Mouse (Mus musculus): Measurements from ENCODE around the gene Ak4. TPM values are rescaled to one million over a fixed set of nuclear protein-coding genes. Genes with fewer than 3 reads are reported as not detected.
"Not testable (repeated sequence)": the region's sequence is repeated elsewhere in the genome, so short reads cannot be mapped to it uniquely, and the experiment has no call there.

The Ak4 gene
- total RNA-seq, 1 experiment: 48.1 TPM

DNA sequence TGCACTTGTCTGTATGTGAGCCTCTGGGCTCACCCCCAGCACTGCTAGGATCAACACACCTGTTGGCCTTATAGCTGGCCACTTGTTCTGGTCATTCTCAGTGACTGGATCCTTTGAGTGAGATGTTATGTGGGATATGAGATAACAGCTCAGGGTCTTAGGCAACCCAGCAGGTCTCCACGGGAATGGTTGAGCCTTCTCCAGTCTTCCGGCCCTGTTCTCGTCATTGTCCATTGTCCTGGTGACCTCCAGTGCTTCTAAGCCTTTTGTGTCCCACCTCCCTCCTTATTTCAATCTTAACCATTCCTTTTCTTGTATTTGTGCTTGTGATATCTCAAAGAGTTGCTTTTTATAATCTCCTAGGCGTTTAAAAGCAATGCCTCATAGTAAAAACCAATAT lies 26.6 kb downstream of the Ak4 start:
- H3K4me1 ChIP-seq (ENCODE audit: control insufficient read depth in 2 of 2, insufficient read depth in 2 of 2, low read length in 2 of 2, poor library complexity in 1 of 2): peaks cover 2 to 9% of the 10 kb centered on the region in 2 experiments; a peak in 2 of 4 replicates
- no peaks in the 10 kb centered on the region for H3K9me3 ChIP-seq (ENCODE audit: control insufficient read depth, insufficient read depth, low read depth, low read length)
- no peaks in the 10 kb centered on the region; the same call in 1 of the 2 replicates for H3K36me3 ChIP-seq (ENCODE audit: control insufficient read depth, insufficient read depth, low read length, poor library complexity, severe bottlenecking)
- TF ChIP-seq ZC3H11A (IDR thresholded peaks at IDR 0.05; ENCODE audit: borderline replicate concordance, low read depth, low read length) (no peak), HCFC1 (IDR thresholded peaks at IDR 0.05; ENCODE audit: borderline replicate concordance, insufficient read depth, low read length) (no peak), CHD2 (IDR thresholded peaks at IDR 0.05; ENCODE audit: low read depth, low read length) (no peak), ZNF384 (IDR thresholded peaks at IDR 0.05; ENCODE audit: low read depth, low read length) (no peak), MAFK (IDR thresholded peaks at IDR 0.05; ENCODE audit: insufficient read depth, low read depth, low read length) (no peak)
- H3K27ac ChIP-seq (ENCODE audit: insufficient read depth, low read depth, low read length, poor library complexity, severe bottlenecking): peak overlapping the region; percentile 63
- in situ Hi-C loops (cut with MboI; ENCODE audit: low sequenced_read_pairs in 2 of 2, unreplicated experiment in 2 of 2): no loop called here
- H3K4me3 ChIP-seq (ENCODE audit: insufficient read depth in 1 of 2, low read depth in 1 of 2, low read length in 2 of 2, poor library complexity in 1 of 2, severe bottlenecking in 1 of 2): no peak overlapping the region
- H3K9ac ChIP-seq (ENCODE audit: insufficient read depth, low read depth, low read length, poor library complexity, severe bottlenecking): no peak overlapping the region
- no peak for DNase-seq (ENCODE audit: low read depth, low spot score)

GRCm38 (mm10) chr4:101446606-101447005 lies 27.5 kb downstream of the Ak4 start:
- in situ Hi-C loops (cut with MboI; ENCODE audit: low sequenced_read_pairs in 2 of 2, unreplicated experiment in 2 of 2); H3K9ac ChIP-seq (ENCODE audit: insufficient read depth, low read depth, low read length, poor library complexity, severe bottlenecking): not testable (repeated sequence)

DNA sequence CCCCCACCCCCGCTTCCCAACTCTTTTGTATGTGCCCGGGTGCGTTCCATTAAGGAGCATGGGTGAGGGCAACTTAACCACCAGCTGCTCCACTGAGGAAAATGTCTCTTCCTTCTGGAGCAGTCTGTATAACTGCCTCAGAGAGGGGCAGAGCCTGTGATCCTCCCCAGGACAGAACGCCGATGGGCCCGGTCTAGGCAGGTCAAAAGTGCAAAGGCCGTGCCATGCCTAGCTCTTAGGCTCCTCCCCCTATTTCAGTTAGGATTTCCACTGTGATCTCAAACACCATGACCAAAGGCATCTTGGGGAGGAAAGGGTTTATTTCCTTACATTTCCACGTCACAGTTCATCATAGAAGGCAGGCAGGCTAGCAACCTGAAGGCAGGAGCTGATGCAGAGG lies 29.6 kb downstream of the Ak4 start:
- Histone ChIP-seq H3K36me3 (ENCODE audit: control insufficient read depth, insufficient read depth, low read length, poor library complexity, severe bottlenecking) (peaks cover 5% of the 10 kb centered on the region; the same call in 1 of the 2 replicates), H3K4me1 (ENCODE audit: control insufficient read depth in 2 of 2, insufficient read depth in 2 of 2, low read length in 2 of 2, poor library complexity in 1 of 2) (peaks cover 1 to 7% of the 10 kb centered on the region in 2 experiments; a peak in 2 of 4 replicates), H3K9ac (ENCODE audit: insufficient read depth, low read depth, low read length, poor library complexity, severe bottlenecking) (no peak overlapping the region), H3K4me3 (ENCODE audit: insufficient read depth in 1 of 2, low read depth in 1 of 2, low read length in 2 of 2, poor library complexity in 1 of 2, severe bottlenecking in 1 of 2) (no peak overlapping the region), H3K27ac (ENCODE audit: insufficient read depth, low read depth, low read length, poor library complexity, severe bottlenecking) (no peak overlapping the region), H3K9me3 (ENCODE audit: control insufficient read depth, insufficient read depth, low read depth, low read length) (no peaks in the 10 kb centered on the region)
- DNase-seq (ENCODE audit: low read depth, low spot score): no peak
- TF ChIP-seq CHD2 (IDR thresholded peaks at IDR 0.05; ENCODE audit: low read depth, low read length) (no peak), ZNF384 (IDR thresholded peaks at IDR 0.05; ENCODE audit: low read depth, low read length) (no peak), MAFK (IDR thresholded peaks at IDR 0.05; ENCODE audit: insufficient read depth, low read depth, low read length) (no peak), HCFC1 (IDR thresholded peaks at IDR 0.05; ENCODE audit: borderline replicate concordance, insufficient read depth, low read length) (no peak), ZC3H11A (IDR thresholded peaks at IDR 0.05; ENCODE audit: borderline replicate concordance, low read depth, low read length) (no peak)
- in situ Hi-C loops (cut with MboI; ENCODE audit: low sequenced_read_pairs in 2 of 2, unreplicated experiment in 2 of 2): no loop called here

More at GRCm38 (mm10) chr4:101446606-101447005, 27.5 kb downstream of the Ak4 start:
- H3K36me3 ChIP-seq (ENCODE audit: control insufficient read depth, insufficient read depth, low read length, poor library complexity, severe bottlenecking); DNase-seq (ENCODE audit: low read depth, low spot score); H3K9me3 ChIP-seq (ENCODE audit: control insufficient read depth, insufficient read depth, low read depth, low read length); H3K4me3 ChIP-seq (ENCODE audit: insufficient read depth in 1 of 2, low read depth in 1 of 2, low read length in 2 of 2, poor library complexity in 1 of 2, severe bottlenecking in 1 of 2); H3K4me1 ChIP-seq (ENCODE audit: control insufficient read depth in 2 of 2, insufficient read depth in 2 of 2, low read length in 2 of 2, poor library complexity in 1 of 2): not testable (repeated sequence)
- peak overlapping the region; percentile 69; the same call in 1 of the 2 replicates for H3K27ac ChIP-seq (ENCODE audit: insufficient read depth, low read depth, low read length, poor library complexity, severe bottlenecking)

DNA sequence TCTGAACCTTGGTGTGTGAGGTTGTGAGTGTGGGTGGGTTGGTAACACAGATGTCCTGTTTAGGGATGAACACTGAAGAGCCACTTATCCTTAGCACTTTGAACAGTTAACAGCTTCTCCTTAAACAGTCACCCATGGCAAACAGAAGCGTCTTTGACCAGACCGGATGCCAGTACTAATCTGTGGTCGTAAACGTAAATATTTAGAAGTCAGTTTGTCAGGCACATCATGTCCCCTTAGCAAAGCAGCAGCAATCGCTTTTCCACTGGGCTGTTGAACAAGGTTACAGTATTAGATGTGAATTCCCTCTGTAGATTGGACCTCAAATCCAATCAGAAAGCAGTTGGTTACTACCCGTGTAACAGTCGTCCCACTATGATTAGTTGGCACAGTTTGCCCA lies 30.3 kb downstream of the Ak4 start:
- Histone ChIP-seq H3K9ac (ENCODE audit: insufficient read depth, low read depth, low read length, poor library complexity, severe bottlenecking) (no peak overlapping the region), H3K9me3 (ENCODE audit: control insufficient read depth, insufficient read depth, low read depth, low read length) (no peaks in the 10 kb centered on the region), H3K27ac (ENCODE audit: insufficient read depth, low read depth, low read length, poor library complexity, severe bottlenecking) (no peak overlapping the region), H3K36me3 (ENCODE audit: control insufficient read depth, insufficient read depth, low read length, poor library complexity, severe bottlenecking) (peaks cover 5% of the 10 kb centered on the region; the same call in 1 of the 2 replicates), H3K4me1 (ENCODE audit: control insufficient read depth in 2 of 2, insufficient read depth in 2 of 2, low read length in 2 of 2, poor library complexity in 1 of 2) (peaks cover 0 to 7% of the 10 kb centered on the region in 2 experiments; a peak in 1 of 4 replicates), H3K4me3 (ENCODE audit: insufficient read depth in 1 of 2, low read depth in 1 of 2, low read length in 2 of 2, poor library complexity in 1 of 2, severe bottlenecking in 1 of 2) (no peak overlapping the region)
- in situ Hi-C loops (cut with MboI; ENCODE audit: low sequenced_read_pairs in 2 of 2, unreplicated experiment in 2 of 2): no loop called here
- TF ChIP-seq HCFC1 (IDR thresholded peaks at IDR 0.05; ENCODE audit: borderline replicate concordance, insufficient read depth, low read length): no peak
- DNase-seq (ENCODE audit: low read depth, low spot score): no peak

GRCm38 (mm10) chr4:101450150-101450780 lies 31.2 kb downstream of the Ak4 start:
- peaks cover 5% of the 10 kb centered on the region; the same call in 1 of the 2 replicates for H3K36me3 ChIP-seq (ENCODE audit: control insufficient read depth, insufficient read depth, low read length, poor library complexity, severe bottlenecking)
- no peak overlapping the region for H3K9ac ChIP-seq (ENCODE audit: insufficient read depth, low read depth, low read length, poor library complexity, severe bottlenecking)
- no peak overlapping the region for H3K4me3 ChIP-seq (ENCODE audit: insufficient read depth in 1 of 2, low read depth in 1 of 2, low read length in 2 of 2, poor library complexity in 1 of 2, severe bottlenecking in 1 of 2)
- H3K9me3 ChIP-seq (ENCODE audit: control insufficient read depth, insufficient read depth, low read depth, low read length): no peaks in the 10 kb centered on the region
- in situ Hi-C loops (cut with MboI; ENCODE audit: low sequenced_read_pairs in 2 of 2, unreplicated experiment in 2 of 2): no loop called here
- no peak for DNase-seq (ENCODE audit: low read depth, low spot score)
- peaks cover 0 to 7% of the 10 kb centered on the region in 2 experiments; a peak in 1 of 4 replicates for H3K4me1 ChIP-seq (ENCODE audit: control insufficient read depth in 2 of 2, insufficient read depth in 2 of 2, low read length in 2 of 2, poor library complexity in 1 of 2)
- TF ChIP-seq MAFK (IDR thresholded peaks at IDR 0.05; ENCODE audit: insufficient read depth, low read depth, low read length): no peak
- TF ChIP-seq HCFC1 (IDR thresholded peaks at IDR 0.05; ENCODE audit: borderline replicate concordance, insufficient read depth, low read length): no peak
- no peak for TF ChIP-seq ZC3H11A (IDR thresholded peaks at IDR 0.05; ENCODE audit: borderline replicate concordance, low read depth, low read length)
- TF ChIP-seq ZNF384 (IDR thresholded peaks at IDR 0.05; ENCODE audit: low read depth, low read length): no peak
- no peak for TF ChIP-seq CHD2 (IDR thresholded peaks at IDR 0.05; ENCODE audit: low read depth, low read length)
- no peak overlapping the region for H3K27ac ChIP-seq (ENCODE audit: insufficient read depth, low read depth, low read length, poor library complexity, severe bottlenecking)

All from ES-E14 (cell line).